17 mouse cellular contexts compared by ENCODE assay signal in the genomic region with DNA sequence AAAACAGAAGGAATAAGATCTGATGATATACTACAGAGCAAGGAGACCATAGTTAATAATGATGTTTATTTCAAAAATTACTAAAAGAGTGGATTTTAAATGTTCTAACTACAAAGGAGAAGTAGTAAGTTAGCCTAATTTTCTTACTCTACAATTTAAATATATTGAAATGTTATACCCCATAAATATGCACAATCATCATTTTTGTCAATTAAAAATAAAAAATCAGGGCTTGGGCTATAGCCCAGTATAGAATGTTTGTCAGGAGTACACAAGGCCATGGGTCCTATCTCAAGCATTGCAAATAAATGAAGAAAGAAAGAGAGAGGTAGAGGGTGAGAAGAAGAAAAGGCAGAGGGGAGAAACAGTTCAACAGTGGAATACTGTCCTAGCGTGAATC.
DNase-seq lines count a peak whose midpoint lies in the region; TF ChIP-seq lines count a peak whose summit lies in the region.
"Had no signal": no experiment of that assay in that cellular context is flagged by ENCODE, and none has a peak within 500 bp of the region (broad histone marks: within the 10 kb centered on the region; RNA-seq: fewer than 3 reads in every experiment).

No protein-coding gene starts in this region.

- H3K4me3 ChIP-seq in CH12.LX (replicated peaks in 1 of 3; ENCODE audit: low read depth in 2 of 3, low read length in 2 of 3, poor library complexity in 1 of 3) (no peak overlapping the region), ES-E14 (ENCODE audit: insufficient read depth in 1 of 2, low read depth in 1 of 2, low read length in 2 of 2, poor library complexity in 1 of 2, severe bottlenecking in 1 of 2) (no peak overlapping the region)

- H3K36me3 ChIP-seq in CH12.LX (replicated peaks in 1 of 2; ENCODE audit: control insufficient read depth in 1 of 2, insufficient read depth in 1 of 2, low read length in 1 of 2) (no peaks in the 10 kb centered on the region), ES-E14 (ENCODE audit: control insufficient read depth, insufficient read depth, low read length, poor library complexity, severe bottlenecking) (no peaks in the 10 kb centered on the region)
- H3K36me3 ChIP-seq: G1E had no signal

- no peak overlapping the region for H3K27ac ChIP-seq in CH12.LX (ENCODE audit: insufficient read depth, low read depth)
- H3K27ac ChIP-seq in ES-E14 (ENCODE audit: insufficient read depth, low read depth, low read length, poor library complexity, severe bottlenecking) = no peak overlapping the region

- no peak for TF ChIP-seq RAD21 in CH12.LX (IDR thresholded peaks at IDR 0.05; ENCODE audit: low read depth, low read length)

- no peaks in the 10 kb centered on the region for H3K79me2 ChIP-seq in CH12.LX (replicated peaks; ENCODE audit: control insufficient read depth, extremely low read depth, insufficient read depth, poor library complexity, severe bottlenecking)

- no peak for TF ChIP-seq CTCF in CH12.LX (conservative IDR thresholded peaks at IDR 0.05 in 1 of 2, IDR thresholded peaks at IDR 0.05 in 1 of 2; ENCODE audit: low read depth in 2 of 2, low read length in 2 of 2)

- no peaks in the 10 kb centered on the region for H3K27me3 ChIP-seq in CH12.LX (replicated peaks)

- no peaks in the 10 kb centered on the region for H3K4me1 ChIP-seq in CH12.LX (ENCODE audit: control insufficient read depth in 1 of 2, insufficient read depth in 2 of 2)
- H3K4me1 ChIP-seq in ES-E14 (ENCODE audit: control insufficient read depth in 2 of 2, insufficient read depth in 2 of 2, low read length in 2 of 2, poor library complexity in 1 of 2) = peaks cover 0 to 4% of the 10 kb centered on the region in 2 experiments; a peak in 1 of 4 replicates

- no peak overlapping the region for H3K4me2 ChIP-seq in CH12.LX (ENCODE audit: insufficient read depth, low read depth, poor library complexity, severe bottlenecking)

- DNase-seq in CH12.LX (ENCODE audit: extremely low read depth) (no peak), ES-E14 (ENCODE audit: low read depth, low spot score) (no peak)
- DNase-seq in urinary bladder, postnatal 14 days (ENCODE audit: low spot score) = no peak
- DNase-seq in adrenal gland, adult 2 months = no peak
- DNase-seq: adrenal gland, adult 8-10 months; adrenal gland, postnatal 10 days; adrenal gland, postnatal 14 days; adrenal gland, postnatal 25 days; adrenal gland, postnatal 36 days; B cell, adult 2 months; cerebellum, adult 11 months; cerebellum, adult 11-12 months; cerebellum, adult 18-20 months; cerebellum, adult 2 months; cerebellum, adult 8-10 months; cerebellum, adult 9-10 months had no signal

- TF ChIP-seq EP300 in CH12.LX (IDR thresholded peaks at IDR 0.05; ENCODE audit: low read length) = no peak

- dilution Hi-C loops in CH12.LX (cut with MboI; ENCODE audit: extremely low pct_ligation_motif_present, extremely low pct_unique_long_range_greater_than_20kb, low sequenced_read_pairs) = no loop called here

- in situ Hi-C loops in CH12.LX (cut with MboI; ENCODE audit: low pct_ligation_motif_present, low pct_unique_long_range_greater_than_20kb, low sequenced_read_pairs) (no loop called here), ES-E14 (cut with MboI; ENCODE audit: low sequenced_read_pairs in 2 of 2, unreplicated experiment in 2 of 2) (no loop called here)

- TF ChIP-seq POLR2A in CH12.LX (IDR thresholded peaks at IDR 0.05; ENCODE audit: low read depth, low read length) = no peak

- no peaks in the 10 kb centered on the region for H3K9me3 ChIP-seq in CH12.LX (replicated peaks; ENCODE audit: low read length)
- H3K9me3 ChIP-seq in ES-E14 (ENCODE audit: control insufficient read depth, insufficient read depth, low read depth, low read length) = no peaks in the 10 kb centered on the region

- no peak overlapping the region for H3K9ac ChIP-seq in CH12.LX (ENCODE audit: insufficient read depth, low read depth)
- H3K9ac ChIP-seq in ES-E14 (ENCODE audit: insufficient read depth, low read depth, low read length, poor library complexity, severe bottlenecking) = no peak overlapping the region

TF ChIP-seq in CH12.LX, 34 proteins besides CTCF, POLR2A, EP300 and RAD21:
- TF ChIP-seq MAFK (IDR thresholded peaks at IDR 0.05; ENCODE audit: insufficient replicate concordance, low read length) = peak; percentile 65
- TF ChIP-seq TCF12 (IDR thresholded peaks at IDR 0.05; ENCODE audit: low read depth, low read length) = no peak

TF ChIP-seq in ES-E14, 5 proteins besides CTCF, POLR2A, EP300 and RAD21:
- TF ChIP-seq ZNF384 (IDR thresholded peaks at IDR 0.05; ENCODE audit: low read depth, low read length) (no peak), MAFK (IDR thresholded peaks at IDR 0.05; ENCODE audit: insufficient read depth, low read depth, low read length) (peak; percentile 56; the same call in 1 of the 2 replicates), ZC3H11A (IDR thresholded peaks at IDR 0.05; ENCODE audit: borderline replicate concordance, low read depth, low read length) (no peak), HCFC1 (IDR thresholded peaks at IDR 0.05; ENCODE audit: borderline replicate concordance, insufficient read depth, low read length) (no peak), CHD2 (IDR thresholded peaks at IDR 0.05; ENCODE audit: low read depth, low read length) (no peak)
